Mouse (Mus musculus) CH12.LX (cell line): ENCODE results near the gene Cacnb2. TPM values are rescaled to one million over a fixed set of nuclear protein-coding genes. Genes with fewer than 3 reads are reported as not detected.

Experiments used
- DNase-seq: peaks from one replicate; pipeline ENCODE4 v3.0.0-alpha.2; 2013; ENCODE audit errors: extremely low read depth
- H3K27ac ChIP-seq: 2 replicates; pipeline ENCODE4 v1.5.1; 2012; ENCODE audit warnings: low read depth, mild to moderate bottlenecking, control low read depth, moderate library complexity; ENCODE audit not compliant: insufficient read depth
- H3K27me3 ChIP-seq: replicated peaks from 2 replicates; pipeline ENCODE3; 2012; ENCODE audit warnings: inconsistent platforms
- H3K36me3 ChIP-seq, 2 experiments: replicated peaks in 1 of 2; 2 replicates each; pipeline versions ENCODE3 to v1.6.1; 2012; ENCODE audit warnings: inconsistent platforms in 1 of 2, low read length in 1 of 2, mild to moderate bottlenecking in 1 of 2, mixed read lengths in 1 of 2, moderate library complexity in 1 of 2; ENCODE audit not compliant: control insufficient read depth in 1 of 2, insufficient read depth in 1 of 2
- H3K4me1 ChIP-seq, 2 experiments: 2 replicates each; pipeline ENCODE4 v1.6.1; 2012; ENCODE audit warnings: inconsistent platforms in 1 of 2, moderate library complexity in 1 of 2; ENCODE audit not compliant: insufficient read depth in 2 of 2, control insufficient read depth in 1 of 2
- H3K4me2 ChIP-seq: 2 replicates; pipeline ENCODE4 v1.6.1; 2012; ENCODE audit warnings: low read depth, mild to moderate bottlenecking, control low read depth; ENCODE audit not compliant: poor library complexity, insufficient read depth, severe bottlenecking
- H3K4me3 ChIP-seq, 3 experiments: fragments of 150-350 bp in 1 of 3; sonication (generic) in 1 of 3; replicated peaks in 1 of 3; 2 replicates each; pipeline versions ENCODE3 to v1.5.1; 2011 to 2012; ENCODE audit warnings: low read depth in 2 of 3, low read length in 2 of 3, mild to moderate bottlenecking in 2 of 3, moderate library complexity in 2 of 3, control low read depth in 1 of 3, improper control_type of control experiment in 1 of 3, inconsistent platforms in 1 of 3, mixed read lengths in 1 of 3; ENCODE audit not compliant: poor library complexity in 1 of 3
- H3K79me2 ChIP-seq: replicated peaks from 2 replicates; pipeline ENCODE4 v1.6.1; 2012; ENCODE audit warnings: mild to moderate bottlenecking, moderate library complexity; ENCODE audit not compliant: control insufficient read depth, poor library complexity, insufficient read depth, severe bottlenecking; ENCODE audit errors: extremely low read depth
- H3K9ac ChIP-seq: 2 replicates; pipeline ENCODE4 v1.6.1; 2012; ENCODE audit warnings: low read depth, mild to moderate bottlenecking, control low read depth, moderate library complexity; ENCODE audit not compliant: insufficient read depth
- H3K9me3 ChIP-seq: replicated peaks from 2 replicates; pipeline ENCODE3; 2012; ENCODE audit warnings: low read length, inconsistent platforms, mixed read lengths
- CHD1 ChIP-seq: IDR thresholded peaks from 2 replicates; pipeline ENCODE4 v1.6.1; 2012; ENCODE audit warnings: low read depth, low read length, improper control_type of control experiment, inconsistent platforms
- CHD2 ChIP-seq: IDR thresholded peaks from 2 replicates; pipeline ENCODE4 v1.6.1; 2011; ENCODE audit warnings: low read length, improper control_type of control experiment
- CTCF ChIP-seq, 2 experiments: IDR thresholded peaks in 1 of 2; conservative IDR thresholded peaks in 1 of 2; 2 replicates each; pipeline ENCODE4 v1.5.1; 2011 to 2012; ENCODE audit warnings: low read depth in 2 of 2, low read length in 2 of 2, improper control_type of control experiment in 1 of 2, inconsistent platforms in 1 of 2, mild to moderate bottlenecking in 1 of 2, moderate library complexity in 1 of 2
- E2F4 ChIP-seq: IDR thresholded peaks from 2 replicates; pipeline ENCODE4 v1.6.1; 2011; ENCODE audit warnings: low read depth, low read length, improper control_type of control experiment; ENCODE audit not compliant: insufficient replicate concordance
- ELF1 ChIP-seq: IDR thresholded peaks from 2 replicates; pipeline ENCODE4 v1.6.1; 2014; ENCODE audit warnings: low read depth, mild to moderate bottlenecking, inconsistent platforms, low read length, improper control_type of control experiment
- EP300 ChIP-seq: IDR thresholded peaks from 2 replicates; pipeline ENCODE4 v1.6.1; 2011; ENCODE audit warnings: low read length, improper control_type of control experiment
- HCFC1 ChIP-seq: IDR thresholded peaks from 2 replicates; pipeline ENCODE4 v1.6.1; 2012; ENCODE audit warnings: low read depth, mild to moderate bottlenecking, inconsistent platforms, low read length, improper control_type of control experiment
- JUND ChIP-seq: conservative IDR thresholded peaks from 2 replicates; pipeline ENCODE4 v1.6.1; 2011; ENCODE audit warnings: low read depth, low read length, improper control_type of control experiment
- MAFK ChIP-seq: IDR thresholded peaks from 2 replicates; pipeline ENCODE4 v1.6.1; 2011; ENCODE audit warnings: low read length, improper control_type of control experiment; ENCODE audit not compliant: insufficient replicate concordance
- MAX ChIP-seq: IDR thresholded peaks from 2 replicates; pipeline ENCODE4 v1.6.1; 2011; ENCODE audit warnings: low read length, improper control_type of control experiment
- MAZ ChIP-seq: IDR thresholded peaks from 2 replicates; pipeline ENCODE4 v1.6.1; 2012; ENCODE audit warnings: low read depth, mild to moderate bottlenecking, inconsistent platforms, low read length, improper control_type of control experiment, moderate library complexity
- MEF2A ChIP-seq: IDR thresholded peaks from 2 replicates; pipeline ENCODE4 v1.6.1; 2014; ENCODE audit warnings: low read depth, mild to moderate bottlenecking, inconsistent platforms, low read length, improper control_type of control experiment, borderline replicate concordance
- MXI1 ChIP-seq: IDR thresholded peaks from 2 replicates; pipeline ENCODE4 v1.6.1; 2011; ENCODE audit warnings: mild to moderate bottlenecking, low read depth, low read length, improper control_type of control experiment
- MYC ChIP-seq: IDR thresholded peaks from 2 replicates; pipeline ENCODE4 v1.6.1; 2011; ENCODE audit warnings: low read depth, mild to moderate bottlenecking, improper control_type of control experiment, low read length
- NELFE ChIP-seq: IDR thresholded peaks from 2 replicates; pipeline ENCODE4 v1.6.1; 2011; ENCODE audit warnings: low read depth, low read length, improper control_type of control experiment
- PAX5 ChIP-seq: IDR thresholded peaks from 2 replicates; pipeline ENCODE4 v1.6.1; 2012; ENCODE audit warnings: low read length, inconsistent platforms, mixed read lengths
- POLR2A ChIP-seq: IDR thresholded peaks from 2 replicates; pipeline ENCODE4 v1.6.1; 2011; ENCODE audit warnings: low read depth, mild to moderate bottlenecking, improper control_type of control experiment, low read length
- RCOR1 ChIP-seq: conservative IDR thresholded peaks from 2 replicates; pipeline ENCODE4 v1.6.1; 2012; ENCODE audit warnings: low read depth, mild to moderate bottlenecking, inconsistent platforms, low read length, improper control_type of control experiment
- SMC3 ChIP-seq: IDR thresholded peaks from 2 replicates; pipeline ENCODE4 v1.6.1; 2011; ENCODE audit warnings: low read depth, low read length, improper control_type of control experiment
- TBP ChIP-seq: conservative IDR thresholded peaks from 2 replicates; pipeline ENCODE4 v1.6.1; 2011; ENCODE audit warnings: low read depth, low read length, improper control_type of control experiment
- TCF12 ChIP-seq: IDR thresholded peaks from 2 replicates; pipeline ENCODE4 v1.6.1; 2014; ENCODE audit warnings: low read depth, mild to moderate bottlenecking, inconsistent platforms, low read length, improper control_type of control experiment
- UBTF ChIP-seq: IDR thresholded peaks from 2 replicates; pipeline ENCODE4 v1.6.1; 2012; ENCODE audit warnings: low read depth, mild to moderate bottlenecking, inconsistent platforms, low read length, improper control_type of control experiment, moderate library complexity
- USF1 ChIP-seq: IDR thresholded peaks from 2 replicates; pipeline ENCODE4 v1.6.1; 2014; ENCODE audit warnings: low read depth, mild to moderate bottlenecking, inconsistent platforms, low read length, improper control_type of control experiment
- USF2 ChIP-seq: conservative IDR thresholded peaks from 2 replicates; pipeline ENCODE4 v1.6.1; 2011; ENCODE audit warnings: low read depth, low read length, improper control_type of control experiment
- ZC3H11A ChIP-seq: IDR thresholded peaks from 2 replicates; pipeline ENCODE4 v1.6.1; 2012; ENCODE audit warnings: low read depth, mild to moderate bottlenecking, inconsistent platforms, low read length, improper control_type of control experiment
- ZKSCAN1 ChIP-seq: IDR thresholded peaks from 2 replicates; pipeline ENCODE4 v1.6.1; 2012; ENCODE audit warnings: low read depth, inconsistent platforms, low read length, improper control_type of control experiment, borderline replicate concordance
- ZMIZ1 ChIP-seq: IDR thresholded peaks from 2 replicates; pipeline ENCODE4 v1.6.1; 2012; ENCODE audit warnings: low read depth, mild to moderate bottlenecking, inconsistent platforms, low read length, improper control_type of control experiment
- ZNF384 ChIP-seq: IDR thresholded peaks from 2 replicates; pipeline ENCODE4 v1.6.1; 2012; ENCODE audit warnings: low read depth, low read length, improper control_type of control experiment, inconsistent platforms
- dilution Hi-C: fragments of 300-500 bp; cut with MboI; formaldehyde crosslinking; loops from 2 replicates; pipeline ENCODE4 v1.14.3; 2020; ENCODE audit warnings: low sequenced_read_pairs; ENCODE audit not compliant: extremely low pct_unique_long_range_greater_than_20kb, extremely low pct_ligation_motif_present
- in situ Hi-C: fragments of 300-500 bp; cut with MboI; formaldehyde crosslinking; loops from 3 replicates; pipeline ENCODE4 v1.14.3; 2019; ENCODE audit warnings: low sequenced_read_pairs, low pct_ligation_motif_present, low pct_unique_long_range_greater_than_20kb, mixed read lengths
- polyA plus RNA-seq: library from polyadenylated mRNA; unstranded; fragments of >175 nt; gene quantifications from 2 replicates; pipeline ENCODE4 v1.2.1, GENCODE M21; 2012; ENCODE audit warnings: low read depth; ENCODE audit not compliant: insufficient read length
- total RNA-seq, 2 experiments: library from RNA; depleted of rRNA; stranded (reverse); fragments of 300-350 nt in 1 of 2; fragments of >200 nt in 1 of 2; gene quantifications; 2 replicates each; pipeline ENCODE4 v1.2.3; 2012 to 2014

The Cacnb2 gene
- total and polyA plus RNA-seq, 3 experiments, result 0.42 to 2.8 (median 0.93) TPM

- no peaks in the 10 kb centered on the region for H3K9me3 ChIP-seq
- no peak overlapping the region for H3K4me2 ChIP-seq
- H3K4me3 ChIP-seq, result no peak overlapping the region
- no peak overlapping the region for H3K9ac ChIP-seq
- no peak overlapping the region for H3K27ac ChIP-seq
- dilution Hi-C loops (no loop called here), in situ Hi-C loops (no loop called here)
- H3K27me3 ChIP-seq, result no peaks in the 10 kb centered on the region
- TF ChIP-seq CTCF (conservative IDR thresholded peaks at IDR 0.05 in 1 of 2, IDR thresholded peaks at IDR 0.05 in 1 of 2; ENCODE audit: low read depth in 2 of 2, low read length in 2 of 2), result no peak
- no peak for TF ChIP-seq MAZ
- no peak for TF ChIP-seq RCOR1
- no peak for TF ChIP-seq MEF2A
- TF ChIP-seq E2F4, result no peak
- TF ChIP-seq SMC3, result no peak
- TF ChIP-seq MYC, result no peak
- TF ChIP-seq ZNF384, result no peak
- no peak for TF ChIP-seq UBTF
- TF ChIP-seq MAX, result no peak
- TF ChIP-seq HCFC1, result no peak
- TF ChIP-seq ZMIZ1, result no peak
- TF ChIP-seq TBP, result no peak
- TF ChIP-seq MXI1, result no peak
- TF ChIP-seq JUND, result no peak
- TF ChIP-seq NELFE, result no peak
- no peak for TF ChIP-seq CHD1
- TF ChIP-seq POLR2A, result no peak
- TF ChIP-seq USF2, result no peak
- TF ChIP-seq ZKSCAN1, result no peak
- no peaks in the 10 kb centered on the region for H3K79me2 ChIP-seq
- no peak for DNase-seq
- peaks cover 6 to 25% of the 10 kb centered on the region in 2 experiments for H3K4me1 ChIP-seq
- H3K36me3 ChIP-seq, result no peaks in the 10 kb centered on the region
Observed at GRCm38 (mm10) chr2:14860350-14860749, 257.5 kb downstream of the Cacnb2 start.

- TF ChIP-seq TCF12 (no peak), ZC3H11A (no peak), ZKSCAN1 (no peak), JUND (no peak), PAX5 (no peak), USF1 (no peak), MAFK (no peak), USF2 (no peak), HCFC1 (no peak), POLR2A (no peak), CHD1 (no peak), ZMIZ1 (no peak), EP300 (no peak), MEF2A (no peak), MYC (no peak), ELF1 (no peak), CHD2 (no peak), NELFE (no peak), MXI1 (no peak)
- H3K9ac ChIP-seq, result no peak overlapping the region
- H3K27ac ChIP-seq, result no peak overlapping the region
- H3K4me1 ChIP-seq, result peaks cover 6 to 25% of the 10 kb centered on the region in 2 experiments
- no peak for DNase-seq
- H3K79me2 ChIP-seq, result no peaks in the 10 kb centered on the region
- no peaks in the 10 kb centered on the region for H3K36me3 ChIP-seq
- in situ Hi-C loops, result no loop called here
- H3K9me3 ChIP-seq, result no peaks in the 10 kb centered on the region
- dilution Hi-C loops, result no loop called here
- H3K4me3 ChIP-seq, result no peak overlapping the region
- H3K27me3 ChIP-seq, result no peaks in the 10 kb centered on the region
- H3K4me2 ChIP-seq, result no peak overlapping the region
Observed at GRCm38 (mm10) chr2:14861613-14862012, 258.7 kb downstream of the Cacnb2 start.
